Mouse (Mus musculus) embryonic fibroblast, embryonic 13.5 days (primary cell): ENCODE data around the gene Mzf1.

ENCODE experiments used
- CTCF ChIP-seq: IDR thresholded peaks from 2 replicates; pipeline ENCODE4 v1.5.1; 2011; ENCODE audit warnings: mild to moderate bottlenecking, control low read depth, low read length, moderate library complexity, borderline replicate concordance; ENCODE audit not compliant: insufficient read depth
- POLR2A ChIP-seq: IDR thresholded peaks from 2 replicates; pipeline ENCODE4 v1.6.1; 2011; ENCODE audit warnings: low read depth, mild to moderate bottlenecking, control low read depth, low read length, moderate library complexity

DNA sequence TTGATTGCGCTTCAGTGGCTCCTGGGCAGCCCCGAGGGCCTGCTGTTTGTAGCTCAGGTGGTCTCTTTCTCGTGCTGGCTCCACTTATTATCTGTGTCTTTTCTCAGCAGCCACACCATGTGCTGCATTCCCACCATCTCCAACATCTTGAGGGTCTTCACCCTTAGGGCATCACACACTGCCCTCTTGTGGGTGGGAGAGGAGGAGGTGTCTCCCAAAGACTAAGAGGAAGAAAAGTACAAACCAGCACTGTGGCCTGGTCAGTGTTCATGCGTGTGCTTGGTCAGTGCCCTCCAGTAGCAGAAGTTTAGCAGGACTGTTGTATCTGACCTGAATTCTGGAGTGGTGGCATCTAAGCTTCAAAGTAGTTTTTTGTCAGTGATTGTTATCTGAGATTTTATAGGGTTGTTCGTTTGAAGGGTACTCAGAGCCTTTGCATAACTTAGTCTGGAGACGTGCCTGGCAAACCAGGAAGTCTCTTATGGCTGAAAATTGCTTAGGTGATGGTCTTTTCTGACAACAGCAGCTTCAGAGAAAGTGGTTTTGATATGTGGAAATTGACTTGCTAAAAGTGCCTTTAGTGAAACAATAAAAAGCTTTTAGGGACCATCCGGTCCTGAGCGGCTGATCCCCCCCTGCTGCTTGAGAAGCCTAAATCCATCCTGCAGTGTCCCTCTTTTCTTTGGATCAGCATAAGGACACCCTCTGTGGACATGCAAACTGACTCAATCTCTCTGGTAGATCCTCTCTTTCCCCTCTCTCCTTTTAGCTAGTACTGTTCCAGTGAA lies 2.5 kb upstream of the Mzf1 start:
- TF ChIP-seq CTCF: peak; percentile 6; the same call in 1 of the 2 replicates
- TF ChIP-seq POLR2A: no peak
